Comparison of ENCODE assay signal across 13 mouse cellular contexts in the genomic region with DNA sequence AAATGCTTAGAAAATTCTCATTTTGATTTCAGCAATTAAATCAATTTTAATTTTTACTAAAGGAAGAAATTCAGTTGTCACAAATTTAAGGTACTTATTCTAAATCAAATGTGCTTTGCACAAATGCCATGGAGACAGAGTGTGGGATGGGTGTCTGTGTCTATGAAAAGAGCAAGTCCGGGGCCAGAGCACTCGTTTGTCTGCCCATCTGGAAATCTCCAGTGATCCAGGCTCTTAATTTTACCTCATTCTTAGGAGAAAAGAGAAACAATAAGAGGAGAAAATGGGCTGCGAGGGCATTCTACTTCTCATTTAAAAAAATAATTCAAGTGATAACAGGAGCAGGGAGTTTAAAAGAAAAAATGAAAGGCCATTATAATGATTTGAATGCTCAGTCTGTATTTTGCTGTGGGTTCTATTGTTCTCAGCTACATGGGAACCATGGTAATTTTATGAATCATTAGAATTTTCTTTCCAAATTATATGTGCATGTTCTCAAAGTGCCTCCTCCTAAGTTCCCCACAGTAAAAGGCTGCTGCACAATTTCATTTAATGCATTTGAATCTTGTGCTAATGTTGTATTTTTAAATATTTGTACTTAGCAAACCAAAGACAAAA.
"Had no signal": no experiment of that assay in that cellular context is flagged by ENCODE, and none has a peak within 500 bp of the region (broad histone marks: within the 10 kb centered on the region; RNA-seq: fewer than 3 reads in every experiment).

No protein-coding gene starts in this region.

- H3K4me3 ChIP-seq: kidney, embryonic 15.5 days; limb, embryonic 15.5 days; liver, embryonic 12.5 days; megakaryocyte, embryonic 14.5 days; midbrain, embryonic 12.5 days; neural tube, embryonic 15.5 days; stomach, embryonic 15.5 days had no signal

- ATAC-seq: liver, embryonic 12.5 days had no signal

- DNase-seq: kidney, postnatal 14 days; layer of hippocampus, postnatal 36 days; lung, embryonic 14.5 days; lung, postnatal 14 days; thymus, postnatal 36 days had no signal

- H3K27me3 ChIP-seq: kidney, embryonic 15.5 days; limb, embryonic 15.5 days; liver, embryonic 12.5 days; megakaryocyte, embryonic 14.5 days; midbrain, embryonic 12.5 days; neural tube, embryonic 15.5 days; stomach, embryonic 15.5 days had no signal

- H3K4me2 ChIP-seq: kidney, embryonic 15.5 days; limb, embryonic 15.5 days; liver, embryonic 12.5 days; lung, embryonic 14.5 days; midbrain, embryonic 12.5 days; neural tube, embryonic 15.5 days; stomach, embryonic 15.5 days had no signal

- H3K4me1 ChIP-seq: kidney, embryonic 15.5 days; limb, embryonic 15.5 days; liver, embryonic 12.5 days; neural tube, embryonic 15.5 days; stomach, embryonic 15.5 days had no signal

- H3K27ac ChIP-seq: kidney, embryonic 15.5 days; limb, embryonic 15.5 days; liver, embryonic 12.5 days; macrophage; midbrain, embryonic 12.5 days; neural tube, embryonic 15.5 days; stomach, embryonic 15.5 days had no signal

- H3K36me3 ChIP-seq: kidney, embryonic 15.5 days; limb, embryonic 15.5 days; liver, embryonic 12.5 days; midbrain, embryonic 12.5 days; neural tube, embryonic 15.5 days; stomach, embryonic 15.5 days had no signal

- H3K9me3 ChIP-seq: kidney, embryonic 15.5 days; limb, embryonic 15.5 days; liver, embryonic 12.5 days; megakaryocyte, embryonic 14.5 days; midbrain, embryonic 12.5 days; neural tube, embryonic 15.5 days; stomach, embryonic 15.5 days had no signal

- H3K9ac ChIP-seq: kidney, embryonic 15.5 days; limb, embryonic 15.5 days; liver, embryonic 12.5 days; lung, embryonic 14.5 days; midbrain, embryonic 12.5 days; neural tube, embryonic 15.5 days; stomach, embryonic 15.5 days had no signal
